Mouse (Mus musculus) adrenal gland, adult 8-10 months (tissue): ENCODE results near the gene Pawr. TPM values are rescaled to one million over a fixed set of nuclear protein-coding genes. Genes with fewer than 3 reads are reported as not detected.
"Not testable (repeated sequence)": the region's sequence is repeated elsewhere in the genome, so short reads cannot be mapped to it uniquely, and the experiment has no call there.

Experiments
- DNase-seq: peaks from one replicate; pipeline ENCODE4 v3.0.0; 2022
- total RNA-seq, 4 experiments: library from RNA; stranded (reverse); gene quantifications; 2 replicates each; pipeline ENCODE4 v1.2.4; 2022

Gene Pawr
- total RNA-seq, 4 experiments from 2014 or later: 8.5 to 10.2 (median 9.2) TPM

- DNase-seq: no peak
Measured at GRCm38 (mm10) chr10:108314396-108314795, 17.5 kb upstream of the Pawr start.

- no peak for DNase-seq
Measured at GRCm38 (mm10) chr10:108315236-108315635, 16.7 kb upstream of the Pawr start.

GRCm38 (mm10) chr10:108328356-108328755 is 3.6 kb upstream of the Pawr start:
- DNase-seq: no peak

GRCm38 (mm10) chr10:108328983-108329382 is 2.9 kb upstream of the Pawr start:
- DNase-seq: no peak

- no peak for DNase-seq
Measured at GRCm38 (mm10) chr10:108329771-108330170, 2.1 kb upstream of the Pawr start.

GRCm38 (mm10) chr10:108330964-108331363 is 957 bp upstream of the Pawr start:
- DNase-seq: no peak

- no peak for DNase-seq
Measured at GRCm38 (mm10) chr10:108332571-108333541, 935 bp downstream of the Pawr start.

GRCm38 (mm10) chr10:108333642-108334041 is 1.7 kb downstream of the Pawr start:
- DNase-seq: no peak

GRCm38 (mm10) chr10:108334096-108334495 is 2.2 kb downstream of the Pawr start:
- no peak for DNase-seq

GRCm38 (mm10) chr10:108335736-108336292 is 3.9 kb downstream of the Pawr start:
- DNase-seq: no peak

- no peak for DNase-seq
Measured at GRCm38 (mm10) chr10:108336581-108336980, 4.7 kb downstream of the Pawr start.

GRCm38 (mm10) chr10:108338055-108338961 is 6.4 kb downstream of the Pawr start:
- no peak for DNase-seq

GRCm38 (mm10) chr10:108339118-108339517 is 7.2 kb downstream of the Pawr start:
- DNase-seq: no peak

- no peak for DNase-seq
Measured at GRCm38 (mm10) chr10:108339872-108340271, 8.0 kb downstream of the Pawr start.

- DNase-seq: no peak
Measured at GRCm38 (mm10) chr10:108343734-108344133, 11.8 kb downstream of the Pawr start.

- DNase-seq: no peak
Measured at GRCm38 (mm10) chr10:108345123-108345522, 13.2 kb downstream of the Pawr start.

- DNase-seq: not testable (repeated sequence)
Measured at GRCm38 (mm10) chr10:108346301-108346700, 14.4 kb downstream of the Pawr start.

GRCm38 (mm10) chr10:108350125-108351070 is 18.5 kb downstream of the Pawr start:
- DNase-seq: no peak

- DNase-seq: no peak
Measured at GRCm38 (mm10) chr10:108352944-108353343, 21.0 kb downstream of the Pawr start.

- no peak for DNase-seq
Measured at GRCm38 (mm10) chr10:108354726-108355391, 22.9 kb downstream of the Pawr start.

- no peak for DNase-seq
Measured at GRCm38 (mm10) chr10:108355392-108355775, 23.5 kb downstream of the Pawr start.
